Mouse (Mus musculus) T-helper 17 cell (primary cell): Measurements from ENCODE around the gene Cldn3.
"Not testable (repeated sequence)": the region's sequence is repeated elsewhere in the genome, so short reads cannot be mapped to it uniquely, and the experiment has no call there.

Experiments used
- in situ Hi-C, 2 experiments: fragments of 300-600 bp; cut with MboI, MseI; formaldehyde crosslinking; loops; 1 replicate in 1 of 2; 2 replicates in 1 of 2; pipeline ENCODE4 v1.15.1; 2025; ENCODE audit warnings: high pct_unique_total_duplicates in 2 of 2

The Cldn3 gene

DNA sequence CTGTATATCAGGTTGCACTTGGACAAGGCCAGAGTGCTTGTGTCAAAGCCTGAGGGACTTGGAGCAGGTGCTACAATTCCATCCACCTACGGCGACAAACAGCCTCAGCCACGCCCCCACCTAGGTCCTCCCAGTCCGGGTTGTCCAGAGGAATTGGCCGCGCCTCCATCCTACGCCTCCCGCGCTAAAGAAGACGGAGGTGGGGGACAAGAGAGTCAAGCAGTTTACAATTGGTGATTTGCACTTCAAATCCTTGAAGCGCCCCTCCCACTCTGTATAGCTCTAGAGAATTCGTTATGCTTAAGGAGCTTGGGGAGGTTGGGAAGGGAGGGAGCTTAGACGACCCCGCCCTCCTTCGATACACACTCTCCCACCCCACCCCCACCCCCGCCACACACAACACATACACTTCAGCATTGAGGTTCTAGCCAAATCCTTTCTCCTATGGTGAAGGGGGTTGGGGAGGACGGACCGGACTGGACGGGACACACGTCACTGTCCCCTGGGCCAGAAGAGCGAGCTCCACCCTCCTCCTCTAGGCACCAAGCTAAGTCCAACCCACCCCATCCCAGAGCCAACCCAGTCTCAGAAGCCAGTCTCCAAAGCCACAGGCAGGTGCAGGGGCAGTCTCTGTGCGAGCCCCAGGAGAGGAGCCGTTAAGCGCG, at the start of gene Cldn3:
Gene Cldn3 (plus strand): TSS at position 582 of the 665 bp plus-strand sequence.
- in situ Hi-C loops: no loop called here

DNA sequence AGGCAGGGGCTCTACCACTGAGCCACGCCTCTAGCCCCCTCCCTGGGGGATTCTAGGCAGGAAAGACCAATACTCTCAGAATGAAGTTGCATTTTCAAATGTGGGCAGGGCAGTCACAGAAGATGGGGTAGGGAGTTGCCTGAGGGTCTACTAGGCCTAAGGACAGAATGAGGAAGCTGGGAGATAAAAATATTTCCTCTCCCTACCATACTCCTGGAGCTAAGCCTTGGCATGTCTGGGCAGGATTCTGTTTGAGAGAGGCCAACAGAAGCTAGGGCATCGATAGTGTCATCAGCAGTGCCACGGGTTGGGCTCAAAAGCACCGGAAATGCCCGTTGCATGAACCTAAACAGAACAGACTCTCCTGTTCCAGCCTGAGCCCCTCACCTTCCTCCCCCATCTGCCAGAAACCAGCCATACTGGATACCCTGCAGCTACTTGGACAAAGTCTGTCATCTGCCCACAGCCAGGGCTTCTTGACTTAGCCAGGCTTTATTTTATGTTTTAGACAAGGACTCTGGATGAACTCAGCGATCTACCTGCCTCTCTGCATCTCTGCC, 49.3 kb upstream of the Cldn3 start:
- in situ Hi-C loops: no loop called here

DNA sequence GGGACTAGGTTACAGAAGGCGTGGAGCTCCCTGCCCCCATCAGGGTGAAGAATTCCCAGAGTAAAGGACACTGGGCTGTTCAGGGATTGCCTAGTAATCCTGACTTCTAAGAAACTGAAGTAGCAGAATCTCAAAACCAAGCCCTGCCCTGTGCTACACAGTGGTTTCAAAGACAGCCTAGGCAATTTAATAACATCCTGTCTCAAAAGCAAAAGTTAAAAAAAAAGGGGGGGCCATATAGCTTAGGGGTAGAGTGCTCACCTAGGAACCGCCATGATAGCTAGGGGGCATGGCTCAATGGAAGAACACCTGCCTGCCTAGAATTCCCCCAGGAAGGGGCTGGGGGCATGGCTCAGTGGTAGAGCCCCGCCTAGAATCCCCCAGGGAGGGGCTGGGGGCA, 46.9 kb upstream of the Cldn3 start:
- in situ Hi-C loops: no loop called here

DNA sequence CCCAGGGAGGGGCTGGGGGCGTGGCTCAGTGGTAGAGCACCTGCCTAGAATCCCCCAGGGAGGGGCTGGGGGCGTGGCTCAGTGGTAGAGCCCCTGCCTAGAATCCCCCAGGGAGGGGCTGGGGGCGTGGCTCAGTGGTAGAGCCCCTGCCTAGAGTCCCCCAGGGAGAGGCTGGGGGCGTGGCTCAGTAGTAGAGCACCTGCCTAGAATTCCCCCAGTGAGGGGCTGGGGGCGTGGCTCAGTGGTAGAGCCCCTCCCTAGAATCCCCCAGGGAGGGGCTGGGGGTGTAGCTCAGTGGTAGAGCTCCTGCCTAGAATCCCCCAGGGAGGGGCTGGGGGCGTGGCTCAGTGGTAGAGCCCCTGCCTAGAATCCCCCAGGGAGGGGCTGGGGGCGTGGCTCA, 46.5 kb upstream of the Cldn3 start:
- in situ Hi-C loops: not testable (repeated sequence)

DNA sequence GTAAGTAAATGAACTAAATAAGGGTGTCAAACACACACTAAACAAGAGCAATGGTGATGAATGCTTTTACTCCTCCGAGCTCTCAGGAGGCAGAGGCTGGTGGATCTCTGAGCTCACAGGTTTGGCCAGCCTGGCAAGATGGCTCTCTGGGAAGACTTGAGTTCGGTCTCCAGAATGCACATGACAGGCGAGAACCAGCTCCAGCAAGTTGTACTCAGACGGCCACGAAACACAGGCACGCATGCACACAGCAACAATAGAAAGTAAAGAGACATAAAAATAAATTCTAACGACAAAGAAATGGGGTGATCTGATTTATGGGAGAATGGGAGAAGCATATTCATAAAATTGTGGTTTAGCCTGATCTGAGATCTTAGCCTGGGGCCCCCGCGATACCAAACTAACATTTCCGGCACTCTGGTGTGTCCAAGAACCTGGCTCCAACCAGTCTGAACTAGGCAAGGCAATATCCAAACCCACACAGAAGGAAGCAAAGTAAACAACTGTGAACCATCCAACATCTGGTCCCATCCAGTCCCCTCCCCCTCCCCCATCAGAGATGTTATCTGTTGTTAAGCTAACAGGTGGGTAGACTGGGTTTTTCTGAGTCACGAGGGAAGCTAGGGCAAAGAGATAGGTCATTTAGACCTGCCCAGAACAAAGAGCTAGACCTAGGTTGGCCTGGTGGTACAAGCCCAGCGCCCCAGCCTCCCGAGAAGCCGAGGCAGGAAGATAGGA, 44.4 kb upstream of the Cldn3 start:
- in situ Hi-C loops: no loop called here

DNA sequence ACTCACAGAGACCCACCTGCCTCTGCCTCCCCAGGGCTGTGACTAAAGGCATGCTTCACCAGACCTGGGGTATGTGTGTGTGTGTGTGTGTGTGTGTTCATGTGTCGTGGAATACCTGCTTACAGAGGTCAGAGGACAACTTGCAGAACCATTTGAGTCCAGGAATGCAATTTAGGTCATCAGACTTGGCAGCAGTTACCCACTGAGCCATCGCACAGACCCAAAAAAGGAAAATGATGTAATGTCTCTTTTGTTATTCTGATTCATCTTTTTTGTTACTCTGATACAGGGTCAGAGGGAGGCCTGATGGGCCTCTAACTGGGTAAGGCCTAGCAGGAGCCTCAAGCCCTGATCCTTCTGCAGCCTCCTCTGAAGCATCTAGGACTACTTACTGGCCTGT, 43.3 kb upstream of the Cldn3 start:
- in situ Hi-C loops: no loop called here

DNA sequence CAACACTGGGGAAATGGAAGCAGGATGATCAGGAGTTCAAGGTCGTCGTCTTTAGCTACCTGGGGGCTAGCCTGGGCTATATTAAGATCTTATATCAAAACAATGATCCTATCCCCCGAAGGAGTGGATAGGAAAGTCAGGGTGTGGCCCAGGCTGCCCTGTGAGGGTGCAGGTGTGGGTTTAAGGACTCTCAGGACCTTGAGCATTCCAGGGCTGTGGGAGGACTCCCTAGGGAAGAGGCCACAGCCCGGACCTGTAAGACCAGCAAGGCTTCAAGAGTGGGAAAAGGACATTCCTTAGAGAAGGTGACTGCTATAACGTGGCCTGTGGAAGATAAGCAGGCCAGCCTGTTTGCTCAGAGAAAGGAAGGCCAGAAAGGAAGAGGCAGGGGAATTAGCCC, 41.8 kb upstream of the Cldn3 start:
- in situ Hi-C loops: no loop called here

DNA sequence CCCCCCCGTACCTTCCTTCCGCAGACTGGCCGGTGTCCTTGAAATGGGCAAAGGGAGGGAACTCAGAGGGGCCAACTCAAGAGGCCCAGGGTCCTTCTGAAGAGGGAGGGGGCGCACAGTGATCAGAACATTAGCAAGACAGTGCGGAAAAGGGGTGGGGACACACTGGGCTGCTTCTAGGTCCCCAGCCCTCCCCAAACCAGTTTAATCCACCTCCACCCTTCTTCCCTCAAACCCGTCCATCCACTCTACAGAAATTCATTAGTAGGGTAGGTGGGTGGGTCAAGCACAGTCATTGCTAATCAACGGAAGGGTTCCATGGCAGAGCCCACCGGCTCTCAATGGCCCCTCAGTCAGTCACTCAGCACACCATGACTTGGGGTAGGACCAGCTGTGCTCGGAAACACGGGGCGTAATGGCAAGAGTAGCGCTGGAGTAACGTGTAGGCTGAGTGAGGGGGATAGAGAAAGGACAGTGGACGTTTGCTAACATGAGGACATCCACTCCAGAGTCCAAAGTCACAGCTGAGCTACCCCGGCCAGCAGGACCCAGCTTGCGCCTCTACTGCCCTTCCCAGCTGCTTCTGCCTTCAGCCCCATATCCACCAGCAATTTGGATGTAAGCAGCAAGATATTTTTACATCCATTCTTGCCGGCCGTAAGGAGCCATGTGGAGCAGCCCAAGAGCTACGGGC, 40.6 kb upstream of the Cldn3 start:
- in situ Hi-C loops: no loop called here

DNA sequence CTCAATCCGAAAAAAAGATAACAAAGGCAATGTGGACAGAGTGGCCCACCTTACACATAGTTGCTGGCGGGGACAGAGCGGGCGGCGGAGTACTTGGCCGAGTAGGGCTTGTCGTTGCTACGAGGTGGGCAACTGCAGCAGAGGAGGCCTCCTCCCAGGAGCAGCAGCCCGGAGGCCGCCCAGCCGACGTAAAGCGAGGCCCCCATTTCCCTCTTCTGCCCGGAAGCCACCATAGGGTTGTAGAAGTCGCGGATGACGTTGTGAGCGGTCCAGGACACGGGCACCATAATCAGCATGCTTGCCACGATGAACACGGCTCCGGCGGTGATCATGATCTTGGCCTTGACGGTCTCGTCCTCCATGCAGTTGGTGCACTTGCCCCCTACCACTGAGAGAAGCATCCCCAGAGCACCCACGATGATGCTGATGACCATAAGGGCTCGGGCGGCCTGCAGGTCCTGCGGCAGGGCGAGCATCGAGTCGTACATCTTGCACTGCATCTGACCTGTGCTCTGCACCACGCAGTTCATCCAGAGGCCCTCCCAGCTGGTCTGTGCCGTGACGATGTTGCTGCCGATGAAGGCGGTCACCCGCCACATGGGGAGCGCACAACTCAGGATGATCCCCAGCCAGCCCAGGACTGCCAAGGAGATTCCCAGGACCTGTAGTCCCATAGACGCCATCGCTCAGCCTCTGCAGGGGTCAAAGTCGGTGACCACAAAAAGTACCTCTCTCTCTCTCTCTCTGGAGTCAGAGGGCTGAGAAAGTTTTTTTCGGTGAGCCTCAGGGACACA, 39.8 kb upstream of the Cldn3 start:
- in situ Hi-C loops: no loop called here

DNA sequence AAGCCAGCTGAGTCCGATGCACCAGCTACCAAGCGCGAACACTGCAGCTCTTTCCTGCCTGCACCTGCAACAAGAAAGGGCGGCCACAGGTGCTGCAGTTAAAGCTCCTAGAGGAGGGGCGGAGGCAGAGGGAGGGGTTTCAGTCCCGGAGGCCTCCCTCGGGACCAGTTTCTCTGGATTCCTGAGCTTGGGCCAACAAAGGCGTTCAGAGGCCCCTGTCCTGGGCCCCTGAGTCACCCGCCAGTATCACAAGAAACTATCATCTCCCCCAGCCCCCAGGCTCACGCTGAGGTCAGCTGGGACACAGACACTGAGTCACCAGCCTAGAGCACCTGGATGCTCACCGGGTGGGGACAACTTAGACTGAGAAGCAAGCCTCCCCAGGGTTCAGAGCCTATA, 39.2 kb upstream of the Cldn3 start, which contains the start of gene Cldn4:
Gene Cldn4 (minus strand): TSS at position 78 of the 399 bp plus-strand sequence.
- in situ Hi-C loops: no loop called here

DNA sequence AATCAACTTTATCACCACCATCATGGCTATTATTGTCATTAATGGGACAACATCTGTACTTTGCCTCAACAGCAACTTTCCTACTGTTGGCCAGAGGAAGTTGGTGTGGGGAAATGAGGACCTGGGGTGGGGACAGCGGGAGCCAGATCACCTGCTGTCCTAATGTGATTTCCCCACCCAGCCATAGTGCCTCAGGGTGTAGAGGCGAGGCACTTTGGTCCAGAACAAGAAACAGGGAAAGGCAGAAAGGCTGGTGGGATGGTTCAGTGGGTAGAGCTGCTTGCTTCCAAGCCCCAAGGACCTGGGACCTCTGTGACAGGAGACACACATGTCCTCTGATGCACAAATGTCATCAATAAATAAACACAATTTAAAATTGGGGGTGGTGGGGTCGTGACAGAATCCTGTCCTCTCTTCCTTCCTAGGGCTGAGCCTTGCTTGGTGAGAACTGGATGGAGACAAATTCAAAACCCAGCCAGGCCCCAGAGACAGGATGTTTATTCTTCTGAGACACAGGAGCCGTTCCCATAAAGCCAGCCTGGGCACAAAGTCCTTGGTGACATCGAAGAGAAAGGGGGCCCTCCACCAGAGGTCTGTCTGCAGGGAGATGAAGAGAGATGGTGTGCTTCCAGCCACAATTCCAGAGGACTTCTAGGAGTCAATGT, 38.5 kb upstream of the Cldn3 start:
- in situ Hi-C loops: no loop called here

DNA sequence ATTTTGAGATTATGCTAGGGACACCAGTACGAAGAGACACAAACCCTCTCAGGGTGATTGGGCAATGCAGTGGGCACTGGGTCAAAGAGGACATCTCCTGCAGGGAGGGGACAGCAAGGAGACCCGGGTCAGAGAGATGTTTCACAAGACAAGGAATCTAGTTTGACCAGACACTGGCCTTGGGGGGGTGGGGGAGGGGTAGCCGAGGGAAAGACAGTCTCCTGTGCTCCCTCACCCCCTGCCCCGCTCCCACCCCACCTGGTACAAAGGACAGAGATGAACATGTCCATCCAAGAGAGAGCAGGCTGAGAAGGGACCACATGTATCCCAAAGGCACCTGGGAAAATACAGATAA, 38.0 kb upstream of the Cldn3 start:
- in situ Hi-C loops: no loop called here

DNA sequence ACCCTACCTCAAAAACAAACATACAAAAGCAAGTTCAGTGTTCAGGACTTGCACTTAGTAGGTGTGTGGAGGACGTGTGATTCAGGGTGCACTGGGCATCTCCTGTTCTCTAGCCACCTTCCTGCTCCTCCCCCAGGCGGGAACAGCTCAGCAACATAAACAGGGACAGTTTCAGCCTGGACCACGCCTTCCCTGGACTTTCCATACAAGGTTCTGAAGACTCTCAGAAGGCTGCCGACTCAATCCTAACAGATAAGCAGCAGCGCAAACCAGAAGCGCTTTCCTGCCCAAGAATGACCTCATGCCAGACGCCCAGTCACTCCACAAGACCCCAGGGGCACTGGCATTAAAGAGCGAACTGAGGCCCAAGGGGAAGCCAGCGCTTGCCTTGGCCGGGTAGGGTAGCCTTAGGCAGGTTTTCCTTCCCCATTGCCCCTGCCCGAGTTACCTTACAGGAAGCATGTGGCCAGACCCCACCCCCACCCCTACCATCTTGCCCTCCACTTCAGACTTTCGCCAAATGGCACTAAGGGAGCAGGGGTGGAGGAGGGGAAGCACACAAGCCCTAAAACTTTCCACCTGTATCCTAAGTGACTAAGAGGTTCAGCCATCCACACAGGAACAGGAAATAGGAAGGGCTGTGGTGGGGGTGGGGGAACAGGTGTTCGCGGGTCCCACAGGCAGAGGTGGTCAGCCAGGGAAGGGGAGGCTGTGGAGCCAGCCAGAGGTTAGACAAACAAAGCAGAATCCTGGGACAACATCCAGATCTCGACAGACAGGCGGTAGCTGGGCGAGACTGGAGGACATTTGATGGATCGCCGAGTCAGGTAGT, 34.7 kb upstream of the Cldn3 start:
- in situ Hi-C loops: no loop called here

DNA sequence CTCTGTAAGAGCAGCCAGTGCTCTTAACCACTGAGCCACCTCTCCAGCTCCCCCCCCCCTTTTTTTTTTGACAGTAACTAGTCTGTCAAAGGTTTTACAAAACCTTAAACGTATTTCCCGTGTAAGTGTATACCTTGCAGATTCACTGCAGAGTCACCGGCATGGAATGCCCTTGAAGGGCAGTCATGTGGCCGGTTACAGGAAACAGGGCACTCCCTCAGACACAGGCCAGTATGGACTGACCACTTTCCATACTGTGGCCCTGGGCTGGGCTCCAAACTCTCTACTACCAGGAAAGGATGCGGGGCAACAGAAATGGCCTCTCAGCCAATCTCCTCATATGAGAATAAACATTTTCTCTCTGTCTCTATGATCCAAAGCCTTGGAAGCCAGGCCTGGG, 30.5 kb upstream of the Cldn3 start:
- in situ Hi-C loops: no loop called here

DNA sequence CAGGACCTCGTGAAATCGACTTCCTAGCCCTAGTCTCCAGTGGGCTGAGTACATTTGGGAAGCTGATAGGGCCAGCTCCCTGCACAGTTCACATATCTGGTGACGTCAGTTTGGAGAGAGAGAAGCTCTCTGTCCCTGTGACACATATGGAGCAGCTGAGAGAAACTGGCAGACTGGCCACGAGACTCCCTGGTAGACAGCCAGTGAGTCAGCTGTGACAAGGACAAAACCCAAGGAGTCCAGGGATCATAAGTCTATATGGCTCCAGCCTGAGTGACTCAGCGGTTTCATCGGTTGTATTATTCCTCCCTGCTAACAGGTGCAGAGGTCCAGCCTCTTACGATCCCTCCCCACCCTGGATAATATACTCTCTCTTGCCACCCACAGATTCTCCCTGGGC, 26.9 kb upstream of the Cldn3 start:
- in situ Hi-C loops: no loop called here

DNA sequence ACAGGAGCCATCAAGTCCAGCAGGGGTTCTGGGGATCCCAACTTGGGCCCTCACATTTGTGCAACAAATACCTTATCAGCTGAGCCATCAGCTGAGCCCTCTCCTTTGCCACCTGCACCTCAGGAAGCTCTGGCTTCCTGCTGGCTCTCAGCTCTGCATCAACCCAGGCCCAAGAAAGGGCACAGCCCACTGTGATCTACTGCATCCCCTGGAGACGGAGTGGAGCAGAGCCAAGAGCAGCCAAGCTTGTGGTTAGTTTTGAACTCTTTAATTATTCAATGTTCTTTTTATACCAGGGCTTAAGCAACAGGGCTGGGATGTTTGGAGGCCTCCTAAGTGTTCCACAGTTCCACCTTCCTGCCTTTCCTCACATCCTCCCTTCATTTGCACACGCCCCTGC, 25.6 kb upstream of the Cldn3 start:
- in situ Hi-C loops: loop anchor here (10.0 kb wide), 1 partner anchor 46 kb away; the partner anchor contains the start of gene Cldn13 (in 2 of the 2)

DNA sequence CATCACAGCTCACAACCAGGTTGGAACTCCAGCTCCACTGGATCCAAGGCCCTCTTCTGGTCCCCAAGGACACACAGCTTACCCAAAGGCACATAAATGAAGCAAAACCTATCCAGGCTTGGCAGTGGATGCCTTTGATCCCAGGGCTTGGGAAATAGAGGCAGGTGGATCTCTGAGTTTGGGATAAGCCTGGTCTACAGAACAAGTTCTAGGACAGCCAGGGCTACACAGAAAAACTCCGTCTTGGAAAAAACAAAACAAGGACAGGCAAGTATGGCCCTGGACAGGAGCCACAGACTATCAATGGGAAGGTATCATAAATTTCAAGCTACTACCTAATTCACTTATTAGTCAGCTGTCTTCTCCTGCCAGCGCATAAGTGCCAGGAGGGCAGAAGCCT, 24.5 kb upstream of the Cldn3 start:
- in situ Hi-C loops: loop anchor here (10.0 kb wide), 1 partner anchor 47 kb away; the partner anchor contains the start of gene Cldn13 (in 2 of the 2)

DNA sequence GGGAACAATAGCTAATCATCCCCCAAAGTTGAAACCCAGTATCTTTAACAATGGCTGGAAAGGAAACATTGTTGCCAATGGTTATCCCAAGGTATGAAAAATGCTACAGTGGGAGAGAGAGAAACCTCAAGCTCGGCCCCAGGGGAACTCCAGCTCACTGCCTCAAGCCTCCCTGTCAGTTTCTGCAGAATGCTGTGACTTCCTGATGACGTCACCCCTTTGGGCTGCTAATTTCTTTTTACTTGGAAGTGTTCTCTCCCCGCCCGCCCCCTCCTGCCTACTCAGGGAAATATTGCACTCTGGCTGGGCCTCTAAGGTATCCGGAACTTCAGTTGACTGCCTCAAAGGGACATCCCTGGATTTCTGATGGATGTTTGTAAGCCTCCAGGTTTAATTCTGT, 22.5 kb upstream of the Cldn3 start:
- in situ Hi-C loops: loop anchor here (10.0 kb wide), 1 partner anchor 49 kb away; the partner anchor contains the start of gene Cldn13 (in 2 of the 2)

DNA sequence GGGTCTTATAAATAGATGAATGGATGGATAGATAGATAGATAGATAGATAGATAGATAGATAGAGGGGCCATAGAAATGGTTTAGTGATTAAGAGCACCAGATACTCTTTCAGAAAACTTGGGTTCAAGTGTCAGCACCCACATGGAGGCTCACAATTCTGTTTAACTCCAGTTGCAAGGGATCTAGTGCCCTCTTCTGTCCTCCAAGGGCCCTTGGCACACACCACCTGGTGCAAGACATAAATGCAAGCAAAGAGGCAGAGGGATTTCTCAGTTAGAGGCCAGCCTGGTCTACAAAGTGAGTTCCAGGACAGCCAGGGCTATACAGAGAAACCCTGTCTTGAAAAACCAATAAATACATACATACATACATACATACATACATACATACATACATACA, 21.4 kb upstream of the Cldn3 start:
- in situ Hi-C loops: loop anchor here (5.0 to 10.0 kb wide), 2 partner anchors 32 to 50 kb away; partner anchors contain the start of genes Cldn13 (in 2 of the 2) and Mettl27 (in 2 of the 2)

DNA sequence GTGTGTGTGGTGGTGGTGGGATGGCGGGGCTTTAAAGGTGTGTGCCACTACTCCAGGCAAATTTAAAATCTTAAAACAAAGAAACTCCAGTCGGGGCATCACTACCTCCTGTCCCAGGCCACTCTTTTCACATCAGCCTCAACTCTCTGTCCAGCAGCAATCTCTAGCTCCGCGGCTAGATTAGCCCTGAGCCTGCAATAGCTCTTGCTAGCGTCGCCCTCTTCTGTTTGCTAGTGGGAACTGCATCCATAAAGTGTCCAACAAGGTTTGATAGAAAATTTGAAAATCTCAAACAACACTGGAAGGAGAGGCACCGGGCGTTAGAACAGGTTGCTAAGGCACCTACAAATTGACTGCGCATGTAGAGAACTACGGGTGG, 20.6 kb upstream of the Cldn3 start:
- in situ Hi-C loops: loop anchor here (5.0 to 10.0 kb wide), 2 partner anchors 33 to 51 kb away; partner anchors contain the start of genes Cldn13 (in 2 of the 2) and Mettl27 (in 2 of the 2)
